Mouse (Mus musculus): ENCODE measurements around the gene Slc9a3.

The Slc9a3 gene

GRCm38 (mm10) chr13:74144120-74144884, 23.0 kb downstream of the Slc9a3 start:
- in situ Hi-C loops (cut with MboI; ENCODE audit: unreplicated experiment in 2 of 2), result no loop called here

GRCm38 (mm10) chr13:74145983-74146622, 24.8 kb downstream of the Slc9a3 start:
- in situ Hi-C loops (cut with MboI; ENCODE audit: unreplicated experiment in 2 of 2), result no loop called here

GRCm38 (mm10) chr13:74147327-74147726, 26.1 kb downstream of the Slc9a3 start:
- in situ Hi-C loops (cut with MboI; ENCODE audit: unreplicated experiment in 2 of 2), result no loop called here

GRCm38 (mm10) chr13:74166348-74167056, 45.2 kb downstream of the Slc9a3 start:
- in situ Hi-C loops (cut with MboI; ENCODE audit: unreplicated experiment in 2 of 2), result no loop called here

- in situ Hi-C loops (cut with MboI; ENCODE audit: unreplicated experiment in 2 of 2), result no loop called here
Observed at GRCm38 (mm10) chr13:74167057-74167413, 45.8 kb downstream of the Slc9a3 start.

GRCm38 (mm10) chr13:74167492-74167891, 46.2 kb downstream of the Slc9a3 start:
- in situ Hi-C loops (cut with MboI; ENCODE audit: unreplicated experiment in 2 of 2), result no loop called here

GRCm38 (mm10) chr13:74169446-74170164, 48.3 kb downstream of the Slc9a3 start:
- in situ Hi-C loops (cut with MboI; ENCODE audit: unreplicated experiment in 2 of 2), result no loop called here

GRCm38 (mm10) chr13:74172036-74172435, 50.8 kb downstream of the Slc9a3 start:
- in situ Hi-C loops (cut with MboI; ENCODE audit: unreplicated experiment in 2 of 2), result no loop called here

GRCm38 (mm10) chr13:74183011-74183695, 61.9 kb downstream of the Slc9a3 start:
- in situ Hi-C loops (cut with MboI; ENCODE audit: unreplicated experiment in 2 of 2), result no loop called here

GRCm38 (mm10) chr13:74192613-74193012, 71.4 kb downstream of the Slc9a3 start:
- in situ Hi-C loops (cut with MboI; ENCODE audit: unreplicated experiment in 2 of 2), result loop anchor here (5.0 kb wide), 2 partner anchors 110 to 115 kb away; no protein-coding TSS in a partner anchor

- in situ Hi-C loops (cut with MboI; ENCODE audit: unreplicated experiment in 2 of 2), result loop anchor here in 1 of 2 experiments (5.0 kb wide), 1 partner anchor 94 kb away; no protein-coding TSS in a partner anchor
Observed at GRCm38 (mm10) chr13:74196451-74196850, 75.2 kb downstream of the Slc9a3 start.

- in situ Hi-C loops (cut with MboI; ENCODE audit: unreplicated experiment in 2 of 2), result no loop called here
Observed at GRCm38 (mm10) chr13:74208317-74208985, 87.2 kb downstream of the Slc9a3 start, which contains the start of gene Exoc3. Gene Exoc3, minus strand, starts transcription at chr13:74208732.

- in situ Hi-C loops (cut with MboI; ENCODE audit: unreplicated experiment in 2 of 2), result no loop called here
Observed at GRCm38 (mm10) chr13:74208986-74209345, 87.7 kb downstream of the Slc9a3 start.

GRCm38 (mm10) chr13:74218441-74218840, 97.2 kb downstream of the Slc9a3 start:
- in situ Hi-C loops (cut with MboI; ENCODE audit: unreplicated experiment in 2 of 2), result no loop called here
